Mouse (Mus musculus) thymus, adult 18-20 months (tissue): Measurements from ENCODE around the gene Gnat1.

Source experiments
- DNase-seq, 2 experiments: peaks; one replicate each; pipeline ENCODE4 v3.0.0; 2022; ENCODE audit warnings: mixed read lengths in 2 of 2

The Gnat1 gene

GRCm38 (mm10) chr9:107674609-107675429 lies 4.7 kb downstream of the Gnat1 start:
- no peak for DNase-seq

DNA sequence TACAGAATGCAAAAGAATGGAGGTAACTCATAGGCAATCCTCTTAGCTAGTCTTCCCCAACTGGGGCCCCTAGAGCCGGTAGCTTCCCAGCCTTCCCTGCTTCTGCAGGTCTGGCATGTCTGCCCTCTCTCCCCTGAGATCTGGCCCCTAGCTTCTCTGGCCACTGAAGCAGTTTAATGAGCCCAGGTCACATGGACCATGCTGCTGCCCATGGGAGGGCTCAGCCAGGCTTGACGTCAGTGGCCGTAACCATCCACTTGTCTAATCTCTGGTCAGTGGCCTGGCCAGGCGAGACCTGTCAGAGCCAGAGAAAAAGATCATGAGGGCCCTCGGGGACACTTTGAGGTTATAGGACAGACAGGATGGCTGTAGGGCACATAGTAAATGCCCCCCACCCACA lies 9.3 kb downstream of the Gnat1 start:
- DNase-seq, result no peak

- DNase-seq, result no peak
These were observed 10.0 kb downstream of the Gnat1 start, which contains the start of gene Slc38a3 for GRCm38 (mm10) chr9:107669480-107669945. Gene Slc38a3 (minus strand): TSS chr9:107669530.

- no peak for DNase-seq
These were observed 10.6 kb downstream of the Gnat1 start for GRCm38 (mm10) chr9:107668916-107669315.

- DNase-seq, result no peak
These were observed 11.5 kb downstream of the Gnat1 start for GRCm38 (mm10) chr9:107668011-107668410.

DNA sequence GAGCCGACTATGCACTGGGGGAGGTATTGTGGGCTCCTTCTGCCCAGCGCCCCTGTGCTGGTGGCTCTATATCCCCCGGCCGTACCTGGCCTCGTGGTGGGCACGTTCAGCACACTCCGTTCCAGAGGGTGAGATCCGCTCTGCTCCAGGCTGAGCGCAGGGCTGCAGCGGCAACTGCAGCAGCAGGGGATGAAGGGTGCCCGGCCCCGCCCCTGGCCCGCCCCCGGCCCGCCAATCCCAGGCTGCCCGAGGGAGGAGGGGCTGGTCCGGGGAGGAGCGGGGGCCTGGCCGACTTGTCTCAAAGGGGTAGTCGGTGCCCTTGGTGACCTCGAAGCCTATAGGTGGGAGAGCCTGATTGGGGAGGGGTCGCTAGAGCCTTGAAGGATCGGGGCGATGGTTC lies 12.3 kb downstream of the Gnat1 start:
- DNase-seq, result no peak

DNA sequence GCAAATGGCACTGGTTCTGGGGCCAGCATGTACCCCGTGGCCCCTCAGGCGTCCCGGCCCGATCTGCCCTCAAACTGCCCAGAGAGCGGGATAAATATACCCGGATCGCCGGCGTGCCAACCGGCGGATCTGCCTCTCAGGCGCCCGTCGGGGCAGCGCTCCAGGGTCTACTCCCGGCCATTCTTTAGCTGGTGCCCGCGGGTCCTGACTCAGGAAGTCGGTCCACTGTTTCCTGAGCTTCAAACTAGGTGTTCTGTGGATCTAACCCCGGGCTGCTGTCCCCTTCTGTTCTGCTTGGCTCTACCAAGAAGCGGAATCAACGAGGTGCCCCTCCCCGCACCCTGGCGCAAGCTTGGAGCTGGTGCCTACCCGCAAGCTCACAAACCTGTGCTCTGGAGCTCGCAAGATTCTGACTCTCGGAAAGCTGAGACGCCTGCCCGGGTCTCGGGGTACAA lies 12.7 kb downstream of the Gnat1 start:
- DNase-seq, result no peak

GRCm38 (mm10) chr9:107665308-107665707 lies 14.2 kb downstream of the Gnat1 start:
- no peak for DNase-seq

- DNase-seq, result peak in 1 of 2 experiments; percentile 2
These were observed 16.0 kb downstream of the Gnat1 start for GRCm38 (mm10) chr9:107663525-107663924.

- no peak for DNase-seq
These were observed 17.2 kb downstream of the Gnat1 start for GRCm38 (mm10) chr9:107662342-107662741.

DNA sequence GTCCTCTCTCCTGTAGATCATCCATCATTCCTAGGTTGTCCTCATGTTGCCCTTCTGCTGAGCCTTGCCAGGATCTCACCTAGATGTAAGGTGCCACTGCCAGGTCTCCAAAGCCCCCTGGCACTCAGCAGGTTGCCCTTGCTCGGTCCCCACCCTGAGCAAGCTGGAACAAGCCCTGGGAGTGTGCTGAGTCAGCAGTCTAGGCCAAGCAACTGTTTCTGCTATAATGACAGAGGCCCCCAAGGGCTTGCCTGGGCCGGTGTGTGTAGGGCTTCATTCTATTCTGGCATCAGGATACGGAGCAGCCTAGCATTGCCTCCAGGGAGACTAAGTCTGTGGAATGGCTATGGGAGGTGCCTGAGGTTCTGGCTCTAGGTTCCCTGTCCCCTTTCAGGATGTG lies 18.7 kb downstream of the Gnat1 start:
- no peak for DNase-seq

GRCm38 (mm10) chr9:107659961-107660360 lies 19.6 kb downstream of the Gnat1 start:
- no peak for DNase-seq

GRCm38 (mm10) chr9:107659551-107659950 lies 20.0 kb downstream of the Gnat1 start:
- DNase-seq, result no peak

DNA sequence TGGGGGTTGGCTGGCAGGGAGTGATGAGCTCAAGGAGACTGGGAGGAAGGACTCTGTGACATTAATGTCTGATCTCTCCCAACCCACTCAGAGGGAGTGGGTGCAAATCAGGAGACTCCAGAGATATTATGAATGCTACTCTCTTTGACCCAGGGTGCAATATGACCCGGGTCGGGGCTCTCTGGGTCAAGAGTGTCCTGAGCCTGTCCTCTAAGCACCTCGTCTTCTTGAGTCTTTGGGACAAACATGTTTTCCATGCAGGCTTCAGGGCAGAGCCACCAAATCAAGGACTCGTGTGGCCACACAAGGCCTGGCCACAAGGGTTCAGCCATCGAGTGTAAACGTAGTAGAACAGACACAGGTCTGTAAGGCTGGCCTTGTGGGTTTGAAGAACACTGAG lies 21.4 kb downstream of the Gnat1 start:
- peak in 1 of 2 experiments; percentile 2 for DNase-seq

DNA sequence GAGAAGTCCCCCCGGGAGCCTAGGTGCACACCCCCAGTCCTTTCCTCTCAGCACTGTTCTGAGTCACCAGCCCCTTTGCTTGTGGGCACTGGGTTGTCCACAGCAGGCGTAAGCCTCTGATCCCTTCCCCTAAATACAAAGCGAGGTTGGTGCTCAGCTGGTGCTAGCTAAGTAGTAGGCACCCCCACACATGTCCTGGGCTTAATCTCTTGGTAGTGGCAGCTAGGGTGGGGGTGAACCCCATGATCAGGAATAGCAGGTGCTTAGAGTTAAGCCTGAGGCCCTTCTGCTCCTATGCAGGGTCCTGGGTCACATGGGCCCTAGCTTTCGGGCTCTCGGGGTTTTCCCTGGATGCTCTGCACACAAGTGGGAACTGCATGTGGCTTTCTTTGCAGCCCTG lies 22.4 kb downstream of the Gnat1 start:
- DNase-seq, result no peak

- DNase-seq, result no peak
These were observed 24.9 kb downstream of the Gnat1 start for GRCm38 (mm10) chr9:107654585-107654984.

- DNase-seq, result no peak
These were observed 26.0 kb downstream of the Gnat1 start for GRCm38 (mm10) chr9:107653474-107653873.

DNA sequence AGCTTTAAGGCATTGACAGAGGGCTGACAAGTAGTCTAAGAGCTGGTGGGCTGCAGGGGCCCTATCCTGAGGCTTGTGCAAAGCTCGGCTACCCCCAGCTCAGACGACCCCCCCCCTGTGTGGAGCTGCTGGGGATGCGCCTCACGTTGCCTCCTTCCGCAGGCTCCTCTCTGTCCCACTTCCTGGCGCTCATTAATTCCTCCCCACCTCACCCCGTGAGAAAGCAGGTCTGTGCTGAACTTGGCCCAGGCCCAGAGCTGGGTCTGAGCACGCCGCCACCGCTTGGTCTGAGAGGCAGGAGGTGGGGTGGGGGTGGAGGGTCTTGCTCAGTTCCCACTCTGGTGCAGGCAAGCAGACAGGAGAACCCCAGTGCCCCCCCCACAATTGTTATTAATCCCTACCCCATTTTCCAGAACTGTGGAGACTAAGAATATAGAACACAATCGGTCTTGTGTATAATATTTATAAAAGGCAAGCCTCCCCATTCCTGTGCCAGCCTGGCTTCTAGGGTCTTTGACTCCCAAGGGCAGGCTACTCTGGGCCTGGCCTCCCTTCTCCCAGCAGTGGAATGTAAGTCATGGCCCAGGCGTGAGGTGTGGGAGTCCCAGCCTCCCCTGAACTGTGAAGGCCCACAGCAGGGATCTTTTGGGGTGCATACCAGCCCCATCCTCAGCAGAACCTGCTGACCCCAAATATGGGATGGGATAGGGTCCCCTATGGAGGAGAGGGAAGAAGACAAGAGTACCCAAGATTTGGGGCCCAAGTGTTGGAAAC lies 28.6 kb downstream of the Gnat1 start:
- peak in 1 of 2 experiments; percentile 2 for DNase-seq

- DNase-seq, result no peak
These were observed 29.3 kb downstream of the Gnat1 start for GRCm38 (mm10) chr9:107650225-107650624.

GRCm38 (mm10) chr9:107648767-107649166 lies 30.7 kb downstream of the Gnat1 start:
- DNase-seq, result no peak

- DNase-seq, result no peak
These were observed 32.5 kb downstream of the Gnat1 start for GRCm38 (mm10) chr9:107646975-107647374.

GRCm38 (mm10) chr9:107645577-107645976 lies 33.9 kb downstream of the Gnat1 start:
- DNase-seq, result peak in 1 of 2 experiments; percentile 59

GRCm38 (mm10) chr9:107645153-107645510 lies 34.4 kb downstream of the Gnat1 start:
- DNase-seq, result peak in 1 of 2 experiments; percentile 11
